Mouse (Mus musculus) midbrain, embryonic 11.5 days (tissue): ENCODE data around the gene Itga9. TPM values are rescaled to one million over a fixed set of nuclear protein-coding genes. Genes with fewer than 3 reads are reported as not detected.
A peak's percentile ranks its signal among the peaks of the same experiment; 100 is the strongest.

ENCODE experiments used
- ATAC-seq: fragments of 200-750 bp; cut with Nextera tagmentation; 2 replicates; pipeline ENCODE4 v1.8.0; 2017; ENCODE audit warnings: moderate TSS enrichment, moderate library complexity; ENCODE audit not compliant: low FRiP score
- DNase-seq: peaks from one replicate; pipeline ENCODE4 v3.0.0; 2015; ENCODE audit warnings: low spot score; ENCODE audit errors: missing footprints
- H3K27ac ChIP-seq: fragments of 300-500 bp; sonication (generic); 2 replicates; pipeline ENCODE4 v1.5.1; 2014; ENCODE audit warnings: low read depth, low read length
- H3K27me3 ChIP-seq: fragments of 300-500 bp; sonication (generic); 2 replicates; pipeline ENCODE4 v1.6.1; 2014; ENCODE audit warnings: mild to moderate bottlenecking, low read length, moderate library complexity, mixed read lengths; ENCODE audit not compliant: control insufficient read depth, insufficient read depth
- H3K36me3 ChIP-seq: fragments of 300-500 bp; sonication (generic); 2 replicates; pipeline ENCODE4 v1.6.1; 2014; ENCODE audit warnings: mild to moderate bottlenecking, low read length, moderate library complexity, mixed read lengths; ENCODE audit not compliant: control insufficient read depth, insufficient read depth
- H3K4me1 ChIP-seq: fragments of 300-500 bp; sonication (generic); 2 replicates; pipeline ENCODE4 v1.6.1; 2014; ENCODE audit warnings: low read length; ENCODE audit not compliant: control insufficient read depth, insufficient read depth
- H3K4me2 ChIP-seq: fragments of 300-500 bp; sonication (generic); 2 replicates; pipeline ENCODE4 v1.6.1; 2014; ENCODE audit warnings: mild to moderate bottlenecking, moderate library complexity
- H3K4me3 ChIP-seq: fragments of 300-500 bp; sonication (generic); 2 replicates; pipeline ENCODE4 v1.5.1; 2014; ENCODE audit warnings: low read depth, low read length
- H3K9ac ChIP-seq: fragments of 300-500 bp; sonication (generic); 2 replicates; pipeline ENCODE4 v1.6.1; 2014; ENCODE audit warnings: low read length
- H3K9me3 ChIP-seq: fragments of 300-500 bp; sonication (generic); 2 replicates; pipeline ENCODE4 v1.6.1; 2016; ENCODE audit warnings: low read length; ENCODE audit not compliant: control insufficient read depth
- WGBS: fragments of 180-500 bp; shearing (Covaris S2); extraction: QIAGEN DNeasy Blood & Tissue Kit; methylation state at CpG from one replicate; pipeline ENCODE4 v1.1.7; 2014; 5-methylcytosine and 5-hydroxymethylcytosine counted together
- polyA plus RNA-seq: library from polyadenylated mRNA; unstranded; fragments of >200 nt; fragmentation: Nextera tagmentation; extraction: Ambion mirVana; gene quantifications from 2 replicates; pipeline ENCODE4 v1.2.1, GENCODE M21; 2014

Itga9 gene
- polyA plus RNA-seq, 1 experiment from 2014 or later, result 4.0 TPM

GRCm38 (mm10) chr9:118580371-118580770 is 26.1 kb upstream of the Itga9 start:
- Histone ChIP-seq H3K27ac (no peak overlapping the region), H3K9ac (no peak overlapping the region), H3K36me3 (0 out of 2 replicates have a peak, but pooled peaks cover 3% of the 10 kb centered on the region), H3K4me1 (no peaks in the 10 kb centered on the region), H3K27me3 (no peaks in the 10 kb centered on the region), H3K9me3 (no peaks in the 10 kb centered on the region), H3K4me3 (no peak overlapping the region), H3K4me2 (no peak overlapping the region)
- ATAC-seq, result no peak
- WGBS, result 79% methylated on average over 6 of the region's 6 CpGs
- DNase-seq, result peak; percentile 21

GRCm38 (mm10) chr9:118582757-118583156 is 23.7 kb upstream of the Itga9 start:
- no peaks in the 10 kb centered on the region for H3K4me1 ChIP-seq
- no peaks in the 10 kb centered on the region for H3K27me3 ChIP-seq
- H3K4me2 ChIP-seq, result no peak overlapping the region
- H3K27ac ChIP-seq, result no peak overlapping the region
- no peak overlapping the region for H3K9ac ChIP-seq
- H3K4me3 ChIP-seq, result no peak overlapping the region
- no peaks in the 10 kb centered on the region for H3K36me3 ChIP-seq
- ATAC-seq (no peak), DNase-seq (no peak)
- H3K9me3 ChIP-seq, result no peaks in the 10 kb centered on the region
- 83% methylated on average over 6 of the region's 6 CpGs for WGBS

- H3K9me3 ChIP-seq, result no peaks in the 10 kb centered on the region
- no peak for ATAC-seq
- H3K36me3 ChIP-seq, result no peaks in the 10 kb centered on the region
- no peak overlapping the region for H3K4me3 ChIP-seq
- no peak overlapping the region for H3K9ac ChIP-seq
- no peaks in the 10 kb centered on the region for H3K27me3 ChIP-seq
- whole genome bisulfite sequencing, result 68% methylated on average over 1 of the region's 1 CpGs
- no peak for DNase-seq
- no peak overlapping the region for H3K4me2 ChIP-seq
- H3K4me1 ChIP-seq, result no peaks in the 10 kb centered on the region
- H3K27ac ChIP-seq, result no peak overlapping the region
Observed at GRCm38 (mm10) chr9:118584838-118585237, 21.7 kb upstream of the Itga9 start.

- Histone ChIP-seq H3K36me3 (no peaks in the 10 kb centered on the region), H3K4me2 (no peak overlapping the region), H3K27me3 (no peaks in the 10 kb centered on the region), H3K4me1 (peaks cover 2% of the 10 kb centered on the region; the same call in 1 of the 2 replicates), H3K27ac (no peak overlapping the region), H3K4me3 (no peak overlapping the region), H3K9me3 (no peaks in the 10 kb centered on the region), H3K9ac (no peak overlapping the region)
- ATAC-seq (no peak), DNase-seq (no peak)
- 85% methylated on average over 6 of the region's 6 CpGs for WGBS
Observed at GRCm38 (mm10) chr9:118585998-118586397, 20.5 kb upstream of the Itga9 start.

- no peaks in the 10 kb centered on the region for H3K36me3 ChIP-seq
Observed at GRCm38 (mm10) chr9:118587115-118587514, 19.4 kb upstream of the Itga9 start.

GRCm38 (mm10) chr9:118589249-118589648 is 17.2 kb upstream of the Itga9 start:
- Histone ChIP-seq H3K27me3 (no peaks in the 10 kb centered on the region), H3K4me2 (no peak overlapping the region), H3K9me3 (no peaks in the 10 kb centered on the region), H3K4me3 (no peak overlapping the region), H3K36me3 (no peaks in the 10 kb centered on the region), H3K4me1 (peaks cover 2% of the 10 kb centered on the region; the same call in 1 of the 2 replicates), H3K9ac (no peak overlapping the region), H3K27ac (no peak overlapping the region)
- 45% methylated on average over 3 of the region's 3 CpGs for WGBS
- ATAC-seq (no peak), DNase-seq (no peak)

More at GRCm38 (mm10) chr9:118587115-118587514, 19.4 kb upstream of the Itga9 start:
- Histone ChIP-seq H3K9me3 (no peaks in the 10 kb centered on the region), H3K27me3 (no peaks in the 10 kb centered on the region), H3K4me2 (no peak overlapping the region), H3K9ac (no peak overlapping the region), H3K4me1 (peaks cover 2% of the 10 kb centered on the region; the same call in 1 of the 2 replicates), H3K27ac (no peak overlapping the region), H3K4me3 (no peak overlapping the region)
- 63% methylated on average over 4 of the region's 4 CpGs for WGBS
- DNase-seq, result no peak
- no peak for ATAC-seq

- Histone ChIP-seq H3K9me3 (no peaks in the 10 kb centered on the region), H3K9ac (no peak overlapping the region), H3K27me3 (no peaks in the 10 kb centered on the region), H3K4me1 (peaks cover 2% of the 10 kb centered on the region; the same call in 1 of the 2 replicates), H3K4me3 (no peak overlapping the region), H3K36me3 (no peaks in the 10 kb centered on the region), H3K4me2 (no peak overlapping the region), H3K27ac (no peak overlapping the region)
- WGBS, result 54% methylated on average over 7 of the region's 7 CpGs
- no peak for ATAC-seq
- DNase-seq, result no peak
Observed at GRCm38 (mm10) chr9:118590230-118590629, 16.3 kb upstream of the Itga9 start.

GRCm38 (mm10) chr9:118591633-118592032 is 14.9 kb upstream of the Itga9 start:
- WGBS, result 70% methylated on average over 6 of the region's 6 CpGs
- no peak for ATAC-seq
- peaks cover 2% of the 10 kb centered on the region; the same call in 1 of the 2 replicates for H3K4me1 ChIP-seq

GRCm38 (mm10) chr9:118592585-118593249 is 13.8 kb upstream of the Itga9 start:
- no peak overlapping the region for H3K9ac ChIP-seq
- no peaks in the 10 kb centered on the region for H3K27me3 ChIP-seq
- H3K9me3 ChIP-seq, result no peaks in the 10 kb centered on the region
- H3K27ac ChIP-seq, result no peak overlapping the region
- no peak overlapping the region for H3K4me2 ChIP-seq
- 47% methylated on average over 13 of the region's 13 CpGs for WGBS
- H3K36me3 ChIP-seq, result no peaks in the 10 kb centered on the region
- peaks cover 2% of the 10 kb centered on the region; the same call in 1 of the 2 replicates for H3K4me1 ChIP-seq
- DNase-seq (no peak), ATAC-seq (peak; percentile 72; the same call in 1 of the 2 replicates)
- H3K4me3 ChIP-seq, result no peak overlapping the region

More at GRCm38 (mm10) chr9:118591633-118592032, 14.9 kb upstream of the Itga9 start:
- DNase-seq, result no peak
- no peak overlapping the region for H3K9ac ChIP-seq
- no peak overlapping the region for H3K4me2 ChIP-seq
- no peak overlapping the region for H3K4me3 ChIP-seq
- no peaks in the 10 kb centered on the region for H3K27me3 ChIP-seq
- no peaks in the 10 kb centered on the region for H3K9me3 ChIP-seq
- H3K36me3 ChIP-seq, result no peaks in the 10 kb centered on the region
- H3K27ac ChIP-seq, result no peak overlapping the region
